Mouse (Mus musculus): ENCODE results near the gene Slc4a1.

DNA sequence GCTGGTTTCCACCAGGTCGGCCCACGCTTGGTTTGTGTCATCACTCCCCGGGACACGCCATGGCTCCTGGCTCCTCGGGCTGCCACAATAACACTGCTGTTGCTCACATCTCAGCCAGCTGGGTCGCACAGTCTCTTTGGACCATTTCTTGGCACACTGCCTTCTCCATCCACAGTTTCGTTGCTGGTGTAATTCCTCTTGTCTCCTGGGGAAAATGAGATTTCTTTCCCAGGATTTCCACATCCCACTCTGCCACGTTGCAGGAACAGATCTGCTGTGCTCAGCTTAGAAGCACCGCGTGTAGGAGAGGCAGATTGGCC is 45.4 kb downstream of the Slc4a1 start:
- TF ChIP-seq CTCF (IDR thresholded peaks at IDR 0.05; ENCODE audit: borderline replicate concordance, extremely low read depth, insufficient read depth, insufficient read length) (peak; percentile 12; the same call in 1 of the 2 replicates), POLR2A (IDR thresholded peaks at IDR 0.05; ENCODE audit: borderline replicate concordance, extremely low read depth, insufficient read depth, insufficient read length, poor library complexity, severe bottlenecking) (no peak)

Data from brain, embryonic 14.5 days (tissue).